Mouse (Mus musculus) G1E (cell line): ENCODE data around the gene Rps11.

ENCODE experiments used
- CTCF ChIP-seq: IDR thresholded peaks from 2 replicates; pipeline ENCODE4 v1.5.1; 2012; ENCODE audit warnings: low read depth, low read length, inconsistent platforms, mixed read lengths
- GATA1 ChIP-seq: IDR thresholded peaks from 2 replicates; pipeline ENCODE4 v1.6.1; 2012; ENCODE audit warnings: borderline replicate concordance, low read length, inconsistent platforms, mixed read lengths

DNA sequence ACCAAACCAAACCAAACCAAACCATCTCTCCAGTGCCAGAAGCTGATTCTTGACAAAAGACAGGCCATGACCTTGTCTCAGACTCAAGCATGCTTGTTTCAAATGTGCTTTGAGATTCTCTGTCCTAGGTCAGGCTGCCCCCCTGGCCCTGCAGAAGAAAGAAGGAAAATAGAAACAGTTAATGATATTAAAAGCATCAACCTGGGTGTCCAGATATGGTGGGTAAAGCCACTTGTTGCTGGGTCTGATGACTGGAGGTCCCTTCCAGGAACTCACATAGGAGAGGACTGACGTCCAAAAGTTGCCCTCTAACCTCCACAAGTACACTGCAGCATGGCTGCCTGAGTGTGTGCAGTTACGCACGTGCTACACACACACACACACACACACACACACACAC is 36.6 kb upstream of the Rps11 start:
- TF ChIP-seq CTCF (no peak), GATA1 (no peak)
